9 mouse cellular contexts compared by ENCODE assay signal in genomic region chr1:74313049-74313692, GRCm38 (mm10). TPM values are rescaled to one million over a fixed set of nuclear protein-coding genes. Genes with fewer than 3 reads are reported as not detected.
A peak's percentile ranks its signal among the peaks of the same experiment; 100 is the strongest.
DNase-seq lines count a peak whose midpoint lies in the region; ATAC-seq and TF ChIP-seq lines count a peak whose summit lies in the region.
"Had no signal": no experiment of that assay in that cellular context is flagged by ENCODE, and none has a peak within 500 bp of the region (broad histone marks: within the 10 kb centered on the region; RNA-seq: fewer than 3 reads in every experiment).

No protein-coding gene starts in this region.

- peak; percentile 61 to 98 (median 85) for TF ChIP-seq CTCF in MEL (IDR thresholded peaks at IDR 0.05 in 2 of 3, conservative IDR thresholded peaks at IDR 0.05 in 1 of 3; ENCODE audit: control insufficient read depth in 1 of 3, insufficient read depth in 1 of 3, low read depth in 2 of 3, low read length in 3 of 3, poor library complexity in 1 of 3, severe bottlenecking in 1 of 3)
- TF ChIP-seq CTCF in cortical plate, adult 2 months (IDR thresholded peaks at IDR 0.05; ENCODE audit: extremely low read depth, insufficient read depth, low read length), result peak; percentile 92
- peak; percentile 91 for TF ChIP-seq CTCF in lung, embryonic 14.5 days (IDR thresholded peaks at IDR 0.05; ENCODE audit: low read depth)

- H3K9me3 ChIP-seq in MEL (replicated peaks; ENCODE audit: insufficient read depth, low read length), result no peaks in the 10 kb centered on the region
- H3K9me3 ChIP-seq in heart, embryonic 14.5 days (ENCODE audit: control insufficient read depth, low read length), result no peaks in the 10 kb centered on the region
- no peaks in the 10 kb centered on the region for H3K9me3 ChIP-seq in lung, embryonic 14.5 days (ENCODE audit: low read depth, low read length)

- no peaks in the 10 kb centered on the region for H3K79me2 ChIP-seq in MEL (ENCODE audit: control insufficient read depth, insufficient read depth, low read length, poor library complexity)

- no peaks in the 10 kb centered on the region for H3K27me3 ChIP-seq in MEL (ENCODE audit: control insufficient read depth in 1 of 2, insufficient read depth in 2 of 2, low read length in 2 of 2)
- H3K27me3 ChIP-seq in heart, embryonic 14.5 days (ENCODE audit: control insufficient read depth, insufficient read depth, low read length), result no peaks in the 10 kb centered on the region
- H3K27me3 ChIP-seq in lung, embryonic 14.5 days (ENCODE audit: insufficient read depth, low read length), result no peaks in the 10 kb centered on the region

- no peak overlapping the region for H3K4me2 ChIP-seq in heart, embryonic 14.5 days (ENCODE audit: low read length)
- H3K4me2 ChIP-seq in lung, embryonic 14.5 days, result no peak overlapping the region

- WGBS in heart, embryonic 14.5 days, result 2% methylated on average over 3 of the region's 3 CpGs
- 1% methylated on average over 3 of the region's 3 CpGs for WGBS in lung, embryonic 14.5 days

- TF ChIP-seq POLR2A in MEL (IDR thresholded peaks at IDR 0.05; ENCODE audit: control insufficient read depth in 1 of 2, insufficient read depth in 1 of 2, low read depth in 1 of 2, low read length in 2 of 2, poor library complexity in 1 of 2), result no peak
- TF ChIP-seq POLR2A in cortical plate, adult 2 months (IDR thresholded peaks at IDR 0.05; ENCODE audit: extremely low read depth, insufficient read depth, low read length), result no peak

- no peak overlapping the region for H3K9ac ChIP-seq in MEL (ENCODE audit: control insufficient read depth, low read depth, low read length, poor library complexity, severe bottlenecking)
- peak overlapping the region; percentile 25; the same call in 1 of the 2 replicates for H3K9ac ChIP-seq in heart, embryonic 14.5 days (ENCODE audit: low read length)
- H3K9ac ChIP-seq in lung, embryonic 14.5 days, result no peak overlapping the region

- no peak for ATAC-seq in heart, embryonic 14.5 days (ENCODE audit: insufficient number of reproducible peaks, insufficient read depth, low FRiP score, low read depth)
- peak; percentile 37; the same call in 1 of the 2 replicates for ATAC-seq in lung, embryonic 14.5 days (ENCODE audit: insufficient read depth)

- peak; percentile 91 for DNase-seq in 416B (ENCODE audit: low read depth)
- peak; percentile 90 for DNase-seq in MEL (ENCODE audit: low read depth, low spot score)
- DNase-seq in kidney, postnatal 36 days, result peak; percentile 78 to 86
- DNase-seq in lung, embryonic 14.5 days, result peak; percentile 94
- DNase-seq in retina, adult 2 months (ENCODE audit: low read depth, low spot score), result peak; percentile 61
- DNase-seq in urinary bladder, adult 2 months (ENCODE audit: low spot score), result no peak

- H3K4me1 ChIP-seq in MEL (ENCODE audit: control insufficient read depth in 1 of 2, insufficient read depth in 2 of 2, low read length in 2 of 2), result peaks cover 2 to 10% of the 10 kb centered on the region in 2 experiments; a peak in 2 of 4 replicates
- peaks cover 1% of the 10 kb centered on the region; the same call in 1 of the 2 replicates for H3K4me1 ChIP-seq in cortical plate, adult 2 months (ENCODE audit: control insufficient read depth, insufficient read depth, low read length)
- peaks cover 13 to 26% of the 10 kb centered on the region in 2 experiments for H3K4me1 ChIP-seq in heart, embryonic 14.5 days (ENCODE audit: control insufficient read depth in 2 of 2, insufficient read depth in 2 of 2, low read length in 2 of 2)
- no peaks in the 10 kb centered on the region for H3K4me1 ChIP-seq in lung, embryonic 14.5 days (ENCODE audit: insufficient read depth)

- H3K36me3 ChIP-seq in MEL (ENCODE audit: control insufficient read depth in 1 of 2, insufficient read depth in 2 of 2, low read length in 2 of 2), result 0 out of 4 replicates have a peak, but pooled peaks cover 0 to 3% of the 10 kb centered on the region in 2 experiments
- H3K36me3 ChIP-seq in heart, embryonic 14.5 days (ENCODE audit: control insufficient read depth, insufficient read depth, low read length), result no peaks in the 10 kb centered on the region
- H3K36me3 ChIP-seq in lung, embryonic 14.5 days (ENCODE audit: insufficient read depth), result no peaks in the 10 kb centered on the region

- TF ChIP-seq EP300 in MEL (IDR thresholded peaks at IDR 0.05; ENCODE audit: low read depth in 1 of 2, low read length in 2 of 2), result peak in 1 of 2 experiments; percentile 38; a peak in 1 of 4 replicates

- no peak overlapping the region for H3K27ac ChIP-seq in MEL (ENCODE audit: control insufficient read depth, low read depth, low read length)
- H3K27ac ChIP-seq in cortical plate, adult 2 months (ENCODE audit: insufficient read depth, low read length), result no peak overlapping the region
- H3K27ac ChIP-seq in heart, embryonic 14.5 days (replicated peaks in 1 of 2; ENCODE audit: control insufficient read depth in 1 of 2, insufficient read depth in 1 of 2, low read depth in 2 of 2, low read length in 2 of 2), result peak overlapping the region; percentile 16 to 41; a peak in 2 of 4 replicates
- H3K27ac ChIP-seq in lung, embryonic 14.5 days (ENCODE audit: low read depth), result no peak overlapping the region

- peak overlapping the region in 1 of 2 experiments; percentile 21; a peak in 1 of 4 replicates for H3K4me3 ChIP-seq in MEL (ENCODE audit: control insufficient read depth in 1 of 2, insufficient read depth in 1 of 2, low read depth in 2 of 2, low read length in 2 of 2)
- no peak overlapping the region for H3K4me3 ChIP-seq in cortical plate, adult 2 months (ENCODE audit: insufficient read depth, low read length)
- no peak overlapping the region for H3K4me3 ChIP-seq in heart, embryonic 14.5 days (ENCODE audit: control insufficient read depth in 1 of 2, insufficient read depth in 1 of 2, low read depth in 1 of 2, low read length in 2 of 2)
- no peak overlapping the region for H3K4me3 ChIP-seq in lung, embryonic 14.5 days (ENCODE audit: low read depth, low read length)
- H3K4me3 ChIP-seq: erythroblast, embryonic 14.5 days had no signal

- TF ChIP-seq RAD21 in MEL (IDR thresholded peaks at IDR 0.05; ENCODE audit: low read depth, low read length), result peak; percentile 93

TF ChIP-seq in MEL, 35 proteins besides CTCF, POLR2A, EP300 and RAD21 (continues in another document):
- TF ChIP-seq MYC (IDR thresholded peaks at IDR 0.05; ENCODE audit: low read depth, low read length), result peak; percentile 58; the same call in 1 of the 2 replicates
- TF ChIP-seq MAX (IDR thresholded peaks at IDR 0.05; ENCODE audit: low read length), result 0 out of 2 replicates have a peak, but pooled peaks have one; percentile 31
- TF ChIP-seq JUND (IDR thresholded peaks at IDR 0.05; ENCODE audit: low read depth, low read length), result 0 out of 2 replicates have a peak, but pooled peaks have one; percentile 57
- no peak for TF ChIP-seq GABPA (IDR thresholded peaks at IDR 0.05; ENCODE audit: low read depth, low read length)
- TF ChIP-seq TCF12 (IDR thresholded peaks at IDR 0.05; ENCODE audit: low read depth, low read length), result no peak
- TF ChIP-seq GATA1 (IDR thresholded peaks at IDR 0.05; ENCODE audit: low read depth, low read length), result peak; percentile 46; the same call in 1 of the 2 replicates
- TF ChIP-seq ZKSCAN1 (IDR thresholded peaks at IDR 0.05; ENCODE audit: low read depth, low read length), result no peak

RNA-seq across cellular contexts. Expression of gene Tmbim1, which starts 7.7 kb away (rescaled TPM):
- 10.3 and 13.0 TPM in 2 replicates for total RNA-seq in MEL (2012; rRNA removed)
- polyA plus RNA-seq in MEL (2012; ENCODE audit: insufficient read depth in 1 of 2, insufficient read length in 2 of 2, low read depth in 1 of 2, low replicate concordance in 2 of 2, missing spikeins in 1 of 2), result 10 to 100 TPM in 1 of 2 experiments, not detected in 1; 20.8 TPM
- polyA plus RNA-seq in cortical plate, adult 2 months (2012; rRNA removed), result 35.5 and 46.0 TPM in 2 replicates
- 39.1 and 40.5 TPM in 2 replicates for polyA plus RNA-seq in heart, embryonic 14.5 days (2014; fragmentation: Nextera tagmentation; extraction: Ambion mirVana)
- 25.5 and 29.8 TPM in 2 replicates for polyA plus RNA-seq in lung, embryonic 14.5 days (2014; fragmentation: Nextera tagmentation; extraction: Ambion mirVana)
- 91.2 and 120 TPM in 2 replicates for polyA plus RNA-seq in urinary bladder, adult 2 months (2012; rRNA removed)

RNA-seq across cellular contexts. Expression of gene Pnkd, which starts 28.4 kb away (rescaled TPM):
- total RNA-seq in MEL (2012; rRNA removed), result 48.2 and 52.5 TPM in 2 replicates
- 10 to 100 TPM in 1 of 2 experiments, not detected in 1; 64.2 TPM for polyA plus RNA-seq in MEL (2012; ENCODE audit: insufficient read depth in 1 of 2, insufficient read length in 2 of 2, low read depth in 1 of 2, low replicate concordance in 2 of 2, missing spikeins in 1 of 2)
- polyA plus RNA-seq in cortical plate, adult 2 months (2012; rRNA removed), result 127 and 138 TPM in 2 replicates
- polyA plus RNA-seq in heart, embryonic 14.5 days (2014; fragmentation: Nextera tagmentation; extraction: Ambion mirVana), result 320 and 338 TPM in 2 replicates
- polyA plus RNA-seq in lung, embryonic 14.5 days (2014; fragmentation: Nextera tagmentation; extraction: Ambion mirVana), result 103 and 104 TPM in 2 replicates
- 60.6 and 61.9 TPM in 2 replicates for polyA plus RNA-seq in urinary bladder, adult 2 months (2012; rRNA removed)

RNA-seq across cellular contexts. Expression of gene Aamp, which starts 28.6 kb away (rescaled TPM):
- total RNA-seq in MEL (2012; rRNA removed), result 107 and 108 TPM in 2 replicates
- polyA plus RNA-seq in MEL (2012; ENCODE audit: insufficient read depth in 1 of 2, insufficient read length in 2 of 2, low read depth in 1 of 2, low replicate concordance in 2 of 2, missing spikeins in 1 of 2), result 100 to 1,000 TPM in 1 of 2 experiments, not detected in 1; 169 TPM
- polyA plus RNA-seq in cortical plate, adult 2 months (2012; rRNA removed), result 172 and 173 TPM in 2 replicates
- 180 and 187 TPM in 2 replicates for polyA plus RNA-seq in heart, embryonic 14.5 days (2014; fragmentation: Nextera tagmentation; extraction: Ambion mirVana)
- 233 and 236 TPM in 2 replicates for polyA plus RNA-seq in lung, embryonic 14.5 days (2014; fragmentation: Nextera tagmentation; extraction: Ambion mirVana)
- polyA plus RNA-seq in urinary bladder, adult 2 months (2012; rRNA removed), result 131 and 137 TPM in 2 replicates

RNA-seq across cellular contexts. Expression of gene Gpbar1, which starts 34.8 kb away (rescaled TPM):
- 0.16 TPM in 1 of 2 replicates, not detected in the other for total RNA-seq in MEL (2012; rRNA removed)
- polyA plus RNA-seq in MEL (2012; ENCODE audit: insufficient read depth in 1 of 2, insufficient read length in 2 of 2, low read depth in 1 of 2, low replicate concordance in 2 of 2, missing spikeins in 1 of 2), result not detected
- polyA plus RNA-seq in cortical plate, adult 2 months (2012; rRNA removed), result not detected in 2 replicates
- 0.57 and 0.69 TPM in 2 replicates for polyA plus RNA-seq in heart, embryonic 14.5 days (2014; fragmentation: Nextera tagmentation; extraction: Ambion mirVana)
- polyA plus RNA-seq in lung, embryonic 14.5 days (2014; fragmentation: Nextera tagmentation; extraction: Ambion mirVana), result 0.18 and 0.57 TPM in 2 replicates
- polyA plus RNA-seq in urinary bladder, adult 2 months (2012; rRNA removed), result 1.6 TPM in 2 replicates
- polyA plus RNA-seq: erythroblast, embryonic 14.5 days had no signal

RNA-seq across cellular contexts. Expression of gene Catip, which starts 48.7 kb away (rescaled TPM):
- 0.08 TPM in 1 of 2 replicates, not detected in the other for total RNA-seq in MEL (2012; rRNA removed)
- polyA plus RNA-seq in MEL (2012; ENCODE audit: insufficient read depth in 1 of 2, insufficient read length in 2 of 2, low read depth in 1 of 2, low replicate concordance in 2 of 2, missing spikeins in 1 of 2), result under 1 TPM in 1 of 2 experiments, not detected in 1; 0.08 TPM
- 4.6 and 5.1 TPM in 2 replicates for polyA plus RNA-seq in cortical plate, adult 2 months (2012; rRNA removed)
- polyA plus RNA-seq in heart, embryonic 14.5 days (2014; fragmentation: Nextera tagmentation; extraction: Ambion mirVana), result 0.34 and 0.55 TPM in 2 replicates
- polyA plus RNA-seq in lung, embryonic 14.5 days (2014; fragmentation: Nextera tagmentation; extraction: Ambion mirVana), result 0.62 and 0.63 TPM in 2 replicates
- 2.7 and 2.9 TPM in 2 replicates for polyA plus RNA-seq in urinary bladder, adult 2 months (2012; rRNA removed)
- polyA plus RNA-seq: erythroblast, embryonic 14.5 days had no signal

Comparison
In these comparisons a context has a peak if more than half of its experiments do, and no peak if none do; other contexts are left out.
1. H3K27ac ChIP-seq: peak in heart, embryonic 14.5 days (2 of 2); none in MEL (single experiment), cortical plate, adult 2 months (single experiment) and lung, embryonic 14.5 days (single experiment).
2. Peak in every context shown above with its lines, with median percentiles within 50 percentile points of each other: CTCF ChIP-seq.